Comparison of ENCODE assay signal across 11 mouse cellular contexts in genomic region chr9:68694889-68695495, GRCm38 (mm10). TPM values are rescaled to one million over a fixed set of nuclear protein-coding genes. Genes with fewer than 3 reads are reported as not detected.
DNase-seq lines count a peak whose midpoint lies in the region; ATAC-seq and TF ChIP-seq lines count a peak whose summit lies in the region.
"Had no signal": no experiment of that assay in that cellular context is flagged by ENCODE, and none has a peak within 500 bp of the region (broad histone marks: within the 10 kb centered on the region; RNA-seq: fewer than 3 reads in every experiment).

No protein-coding gene starts in this region.

- H3K27me3 ChIP-seq in kidney, embryonic 16.5 days (ENCODE audit: insufficient read depth, low read length), result no peaks in the 10 kb centered on the region
- H3K27me3 ChIP-seq in embryonic facial prominence, embryonic 12.5 days, result no peaks in the 10 kb centered on the region
- H3K27me3 ChIP-seq in limb, embryonic 15.5 days, result no peaks in the 10 kb centered on the region
- 0 out of 2 replicates have a peak, but pooled peaks cover 3% of the 10 kb centered on the region for H3K27me3 ChIP-seq in forebrain, postnatal 0 days (ENCODE audit: insufficient read depth, low read length)

- WGBS in kidney, embryonic 16.5 days, result 30% methylated on average over 4 of the region's 4 CpGs
- 16% methylated on average over 4 of the region's 4 CpGs for WGBS in embryonic facial prominence, embryonic 12.5 days
- 13% methylated on average over 4 of the region's 4 CpGs for WGBS in limb, embryonic 15.5 days
- 24% methylated on average over 4 of the region's 4 CpGs for WGBS in forebrain, postnatal 0 days

- no peak overlapping the region for H3K4me3 ChIP-seq in kidney, embryonic 16.5 days (ENCODE audit: low read length)
- H3K4me3 ChIP-seq in embryonic facial prominence, embryonic 12.5 days, result no peak overlapping the region
- no peak overlapping the region for H3K4me3 ChIP-seq in limb, embryonic 15.5 days
- H3K4me3 ChIP-seq in forebrain, postnatal 0 days (ENCODE audit: low read depth, low read length), result no peak overlapping the region
- H3K4me3 ChIP-seq: limb, embryonic 13.5 days had no signal

- H3K4me2 ChIP-seq in kidney, embryonic 16.5 days (replicated peaks; ENCODE audit: low read depth, low read length), result no peak overlapping the region
- H3K4me2 ChIP-seq in embryonic facial prominence, embryonic 12.5 days (replicated peaks), result no peak overlapping the region
- H3K4me2 ChIP-seq in limb, embryonic 15.5 days, result no peak overlapping the region
- no peak overlapping the region for H3K4me2 ChIP-seq in forebrain, postnatal 0 days (ENCODE audit: low read depth)

- no peak overlapping the region for H3K27ac ChIP-seq in kidney, embryonic 16.5 days (ENCODE audit: low read length)
- no peak overlapping the region for H3K27ac ChIP-seq in embryonic facial prominence, embryonic 12.5 days
- H3K27ac ChIP-seq in limb, embryonic 15.5 days, result 0 out of 2 replicates have a peak overlapping the region, but pooled peaks have one; percentile 1
- no peak overlapping the region for H3K27ac ChIP-seq in forebrain, postnatal 0 days (ENCODE audit: low read depth, low read length)
- H3K27ac ChIP-seq: limb, embryonic 13.5 days had no signal

- no peaks in the 10 kb centered on the region for H3K36me3 ChIP-seq in kidney, embryonic 16.5 days (ENCODE audit: insufficient read depth, low read length)
- no peaks in the 10 kb centered on the region for H3K36me3 ChIP-seq in embryonic facial prominence, embryonic 12.5 days
- no peaks in the 10 kb centered on the region for H3K36me3 ChIP-seq in limb, embryonic 15.5 days
- H3K36me3 ChIP-seq in forebrain, postnatal 0 days (ENCODE audit: insufficient read depth), result no peaks in the 10 kb centered on the region
- H3K36me3 ChIP-seq: limb, embryonic 13.5 days had no signal

- ATAC-seq in kidney, embryonic 16.5 days (ENCODE audit: low FRiP score, low TSS enrichment), result no peak
- ATAC-seq in embryonic facial prominence, embryonic 12.5 days (ENCODE audit: insufficient number of reproducible peaks, insufficient read depth, low FRiP score, low TSS enrichment), result peak; percentile 52; the same call in 1 of the 2 replicates
- ATAC-seq in limb, embryonic 15.5 days (ENCODE audit: insufficient number of reproducible peaks, low FRiP score, low TSS enrichment, low read depth), result no peak
- no peak for ATAC-seq in forebrain, postnatal 0 days
- ATAC-seq: forebrain, embryonic 16.5 days had no signal

- no peak for TF ChIP-seq CTCF in forebrain, postnatal 0 days (IDR thresholded peaks at IDR 0.05; ENCODE audit: low read depth)

- DNase-seq in adrenal gland, postnatal 14 days, result peak; percentile 29
- DNase-seq in adrenal gland, postnatal 4 days (ENCODE audit: low spot score in 2 of 2), result no peak
- peak; percentile 18 for DNase-seq in kidney, postnatal 10 days
- DNase-seq in forebrain, postnatal 0 days, result no peak
- no peak for DNase-seq in frontal cortex, postnatal 14 days (ENCODE audit: low spot score in 2 of 2)
- DNase-seq: right cerebral cortex, postnatal 25 days had no signal

- peaks cover 9% of the 10 kb centered on the region; the same call in 1 of the 2 replicates for H3K4me1 ChIP-seq in kidney, embryonic 16.5 days (ENCODE audit: insufficient read depth, low read length)
- peaks cover 15% of the 10 kb centered on the region for H3K4me1 ChIP-seq in embryonic facial prominence, embryonic 12.5 days
- peaks cover 14% of the 10 kb centered on the region for H3K4me1 ChIP-seq in limb, embryonic 15.5 days
- H3K4me1 ChIP-seq in forebrain, postnatal 0 days (ENCODE audit: insufficient read depth), result peaks cover 3% of the 10 kb centered on the region; the same call in 1 of the 2 replicates

- no peak overlapping the region for H3K9ac ChIP-seq in kidney, embryonic 16.5 days (replicated peaks; ENCODE audit: low read length)
- H3K9ac ChIP-seq in embryonic facial prominence, embryonic 12.5 days, result no peak overlapping the region
- no peak overlapping the region for H3K9ac ChIP-seq in limb, embryonic 15.5 days
- no peak overlapping the region for H3K9ac ChIP-seq in forebrain, postnatal 0 days
- H3K9ac ChIP-seq: limb, embryonic 13.5 days had no signal

- no peaks in the 10 kb centered on the region for H3K9me3 ChIP-seq in kidney, embryonic 16.5 days (ENCODE audit: low read length)
- H3K9me3 ChIP-seq in embryonic facial prominence, embryonic 12.5 days, result no peaks in the 10 kb centered on the region
- no peaks in the 10 kb centered on the region for H3K9me3 ChIP-seq in limb, embryonic 15.5 days
- H3K9me3 ChIP-seq in forebrain, postnatal 0 days (ENCODE audit: low read length), result no peaks in the 10 kb centered on the region
- H3K9me3 ChIP-seq: limb, embryonic 13.5 days had no signal

RNA-seq across cellular contexts. Expression of gene Rora, which starts 41.4 kb away (rescaled TPM):
- 50.1 and 56.5 TPM in 2 replicates for total RNA-seq in adrenal gland, postnatal 14 days (2021)
- 10 to 100 TPM; 94.6 to 95.7 TPM for total RNA-seq in adrenal gland, postnatal 4 days (2021)
- polyA plus RNA-seq in kidney, embryonic 16.5 days (2015; fragmentation: Nextera tagmentation; extraction: Ambion mirVana), result 9.4 and 9.5 TPM in 2 replicates
- 12.4 and 12.5 TPM in 2 replicates for polyA plus RNA-seq in embryonic facial prominence, embryonic 12.5 days (2016; fragmentation: Nextera tagmentation; extraction: Ambion mirVana)
- polyA plus RNA-seq in limb, embryonic 15.5 days (2015; fragmentation: Nextera tagmentation; extraction: Ambion mirVana), result 25.4 and 29.3 TPM in 2 replicates
- 8.5 and 9.8 TPM in 2 replicates for total RNA-seq in forebrain, postnatal 0 days (2014; rRNA removed)
- polyA plus RNA-seq in forebrain, postnatal 0 days (2015; fragmentation: Nextera tagmentation; extraction: Ambion mirVana), result 12.0 and 23.9 TPM in 2 replicates

Comparison
In these comparisons a context has a peak if more than half of its experiments do, and no peak if none do; other contexts are left out.
1. DNase-seq: peak in adrenal gland, postnatal 14 days (single experiment) and kidney, postnatal 10 days (single experiment); none in adrenal gland, postnatal 4 days (0 of 2), forebrain, postnatal 0 days (single experiment) and frontal cortex, postnatal 14 days (0 of 2).